Mouse (Mus musculus): ENCODE results near the gene Gm27029. TPM values are rescaled to one million over a fixed set of nuclear protein-coding genes. Genes with fewer than 3 reads are reported as not detected.

Gene Gm27029
- polyA plus RNA-seq, 1 experiment: 0.49 TPM

GRCm38 (mm10) chr11:101436916-101437315 is 12.3 kb upstream of the Gm27029 start:
- no peak overlapping the region for H3K27ac ChIP-seq (ENCODE audit: control insufficient read depth, insufficient read depth, low read length)
- peaks cover 10% of the 10 kb centered on the region for H3K36me3 ChIP-seq (ENCODE audit: control insufficient read depth, insufficient read depth, low read length)
- TF ChIP-seq CTCF (IDR thresholded peaks at IDR 0.05; ENCODE audit: borderline replicate concordance, control insufficient read depth, extremely low read depth, insufficient read depth, low read length, poor library complexity) (no peak), POLR2A (IDR thresholded peaks at IDR 0.05; ENCODE audit: control insufficient read depth, extremely low read depth, insufficient read depth, low read length, poor library complexity) (no peak)
- peaks cover 2% of the 10 kb centered on the region; the same call in 1 of the 2 replicates for H3K4me1 ChIP-seq (replicated peaks; ENCODE audit: control insufficient read depth, insufficient read depth, low read length)
- no peaks in the 10 kb centered on the region for H3K27me3 ChIP-seq (ENCODE audit: control insufficient read depth, insufficient read depth, low read length)
- 95% methylated on average over 4 of the region's 4 CpGs for WGBS
- no peak for DNase-seq
- no peak overlapping the region for H3K4me3 ChIP-seq (ENCODE audit: control insufficient read depth, insufficient read depth, low read length)

DNA sequence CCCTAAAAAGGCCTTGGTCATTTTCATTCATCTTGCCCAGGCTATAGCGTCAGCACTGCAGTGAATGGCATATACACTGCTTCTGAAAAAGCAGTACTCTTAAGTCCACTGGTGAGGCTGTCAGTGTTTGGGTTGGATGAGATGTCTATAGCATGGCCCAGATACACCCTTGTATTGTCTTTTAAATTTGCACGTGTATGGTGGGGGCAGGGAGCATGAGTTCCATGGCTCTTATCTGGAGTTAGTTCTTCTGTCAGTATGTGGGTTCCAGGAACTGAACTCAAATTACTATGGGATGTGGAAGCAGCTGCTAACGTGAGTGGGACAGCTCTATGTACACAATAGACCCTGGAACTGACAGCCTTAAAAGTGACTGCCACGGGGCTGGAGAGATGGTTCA is 11.2 kb upstream of the Gm27029 start:
- Histone ChIP-seq H3K4me3 (ENCODE audit: control insufficient read depth, insufficient read depth, low read length) (no peak overlapping the region), H3K36me3 (ENCODE audit: control insufficient read depth, insufficient read depth, low read length) (peaks cover 15% of the 10 kb centered on the region), H3K27me3 (ENCODE audit: control insufficient read depth, insufficient read depth, low read length) (no peaks in the 10 kb centered on the region), H3K4me1 (replicated peaks; ENCODE audit: control insufficient read depth, insufficient read depth, low read length) (peaks cover 2% of the 10 kb centered on the region; the same call in 1 of the 2 replicates), H3K27ac (ENCODE audit: control insufficient read depth, insufficient read depth, low read length) (no peak overlapping the region)
- TF ChIP-seq POLR2A (IDR thresholded peaks at IDR 0.05; ENCODE audit: control insufficient read depth, extremely low read depth, insufficient read depth, low read length, poor library complexity): no peak
- no peak for TF ChIP-seq CTCF (IDR thresholded peaks at IDR 0.05; ENCODE audit: borderline replicate concordance, control insufficient read depth, extremely low read depth, insufficient read depth, low read length, poor library complexity)
- WGBS: 94% methylated on average over 4 of the region's 4 CpGs
- no peak for DNase-seq

DNA sequence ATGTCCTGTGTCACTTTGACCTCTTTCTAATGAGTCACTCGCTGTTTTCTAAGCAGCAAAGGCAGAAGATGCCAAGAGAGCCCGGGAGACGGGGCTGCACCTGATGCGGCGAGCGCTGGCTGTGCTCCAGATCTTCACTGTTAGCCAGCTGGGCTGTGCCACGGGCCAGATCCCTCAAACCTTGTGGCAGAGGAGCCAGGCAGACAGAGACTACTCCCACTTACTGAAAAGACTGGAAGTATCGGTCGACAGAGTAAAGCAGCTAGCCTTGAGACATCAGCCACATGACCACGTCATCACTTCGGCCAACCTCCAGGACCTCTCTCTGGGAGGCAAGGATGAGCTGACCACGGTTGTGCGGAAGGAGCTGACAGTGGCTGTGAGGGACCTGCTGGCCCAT is 8.8 kb upstream of the Gm27029 start:
- 95% methylated on average over 13 of the region's 13 CpGs for WGBS
- H3K4me3 ChIP-seq (ENCODE audit: control insufficient read depth, insufficient read depth, low read length): no peak overlapping the region
- H3K27ac ChIP-seq (ENCODE audit: control insufficient read depth, insufficient read depth, low read length): no peak overlapping the region
- peaks cover 2% of the 10 kb centered on the region; the same call in 1 of the 2 replicates for H3K4me1 ChIP-seq (replicated peaks; ENCODE audit: control insufficient read depth, insufficient read depth, low read length)
- H3K27me3 ChIP-seq (ENCODE audit: control insufficient read depth, insufficient read depth, low read length): no peaks in the 10 kb centered on the region
- H3K36me3 ChIP-seq (ENCODE audit: control insufficient read depth, insufficient read depth, low read length): peaks cover 20% of the 10 kb centered on the region
- DNase-seq: no peak
- no peak for TF ChIP-seq POLR2A (IDR thresholded peaks at IDR 0.05; ENCODE audit: control insufficient read depth, extremely low read depth, insufficient read depth, low read length, poor library complexity)
- TF ChIP-seq CTCF (IDR thresholded peaks at IDR 0.05; ENCODE audit: borderline replicate concordance, control insufficient read depth, extremely low read depth, insufficient read depth, low read length, poor library complexity): no peak

GRCm38 (mm10) chr11:101431327-101431726 is 6.7 kb upstream of the Gm27029 start:
- H3K4me1 ChIP-seq (replicated peaks; ENCODE audit: control insufficient read depth, insufficient read depth, low read length): peaks cover 2% of the 10 kb centered on the region; the same call in 1 of the 2 replicates
- H3K4me3 ChIP-seq (ENCODE audit: control insufficient read depth, insufficient read depth, low read length): no peak overlapping the region
- no peak for TF ChIP-seq CTCF (IDR thresholded peaks at IDR 0.05; ENCODE audit: borderline replicate concordance, control insufficient read depth, extremely low read depth, insufficient read depth, low read length, poor library complexity)
- H3K27ac ChIP-seq (ENCODE audit: control insufficient read depth, insufficient read depth, low read length): no peak overlapping the region
- DNase-seq: no peak
- 95% methylated on average over 9 of the region's 9 CpGs for WGBS
- no peaks in the 10 kb centered on the region for H3K27me3 ChIP-seq (ENCODE audit: control insufficient read depth, insufficient read depth, low read length)
- H3K36me3 ChIP-seq (ENCODE audit: control insufficient read depth, insufficient read depth, low read length): peaks cover 20% of the 10 kb centered on the region

DNA sequence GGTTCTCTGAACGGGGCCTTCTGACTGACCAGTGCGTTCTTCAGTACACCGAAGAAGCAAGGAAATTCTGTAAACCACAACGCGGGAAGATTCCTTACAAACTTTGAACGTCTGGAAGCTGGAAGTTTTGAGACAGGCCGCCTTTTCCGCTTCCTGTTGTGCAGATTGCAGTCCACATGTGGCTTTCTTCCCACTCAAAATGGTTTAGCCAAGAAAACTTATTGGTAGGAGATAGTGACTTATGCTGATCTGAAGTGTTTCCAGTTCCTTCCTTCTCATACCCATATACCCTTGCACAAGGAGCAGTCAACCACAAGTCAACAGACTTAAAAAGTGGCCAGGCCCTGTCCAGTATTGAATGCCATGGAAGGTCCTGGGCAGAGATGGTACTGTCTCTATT is 1.6 kb upstream of the Gm27029 start:
- TF ChIP-seq POLR2A (IDR thresholded peaks at IDR 0.05; ENCODE audit: control insufficient read depth, extremely low read depth, insufficient read depth, low read length, poor library complexity) (no peak), CTCF (IDR thresholded peaks at IDR 0.05; ENCODE audit: borderline replicate concordance, control insufficient read depth, extremely low read depth, insufficient read depth, low read length, poor library complexity) (no peak)
- H3K4me3 ChIP-seq (ENCODE audit: control insufficient read depth, insufficient read depth, low read length): no peak overlapping the region
- DNase-seq: no peak
- no peaks in the 10 kb centered on the region for H3K27me3 ChIP-seq (ENCODE audit: control insufficient read depth, insufficient read depth, low read length)
- peaks cover 11% of the 10 kb centered on the region for H3K4me1 ChIP-seq (replicated peaks; ENCODE audit: control insufficient read depth, insufficient read depth, low read length)
- WGBS: 75% methylated on average over 8 of the region's 8 CpGs
- H3K36me3 ChIP-seq (ENCODE audit: control insufficient read depth, insufficient read depth, low read length): peaks cover 5% of the 10 kb centered on the region; the same call in 1 of the 2 replicates
- H3K27ac ChIP-seq (ENCODE audit: control insufficient read depth, insufficient read depth, low read length): no peak overlapping the region

DNA sequence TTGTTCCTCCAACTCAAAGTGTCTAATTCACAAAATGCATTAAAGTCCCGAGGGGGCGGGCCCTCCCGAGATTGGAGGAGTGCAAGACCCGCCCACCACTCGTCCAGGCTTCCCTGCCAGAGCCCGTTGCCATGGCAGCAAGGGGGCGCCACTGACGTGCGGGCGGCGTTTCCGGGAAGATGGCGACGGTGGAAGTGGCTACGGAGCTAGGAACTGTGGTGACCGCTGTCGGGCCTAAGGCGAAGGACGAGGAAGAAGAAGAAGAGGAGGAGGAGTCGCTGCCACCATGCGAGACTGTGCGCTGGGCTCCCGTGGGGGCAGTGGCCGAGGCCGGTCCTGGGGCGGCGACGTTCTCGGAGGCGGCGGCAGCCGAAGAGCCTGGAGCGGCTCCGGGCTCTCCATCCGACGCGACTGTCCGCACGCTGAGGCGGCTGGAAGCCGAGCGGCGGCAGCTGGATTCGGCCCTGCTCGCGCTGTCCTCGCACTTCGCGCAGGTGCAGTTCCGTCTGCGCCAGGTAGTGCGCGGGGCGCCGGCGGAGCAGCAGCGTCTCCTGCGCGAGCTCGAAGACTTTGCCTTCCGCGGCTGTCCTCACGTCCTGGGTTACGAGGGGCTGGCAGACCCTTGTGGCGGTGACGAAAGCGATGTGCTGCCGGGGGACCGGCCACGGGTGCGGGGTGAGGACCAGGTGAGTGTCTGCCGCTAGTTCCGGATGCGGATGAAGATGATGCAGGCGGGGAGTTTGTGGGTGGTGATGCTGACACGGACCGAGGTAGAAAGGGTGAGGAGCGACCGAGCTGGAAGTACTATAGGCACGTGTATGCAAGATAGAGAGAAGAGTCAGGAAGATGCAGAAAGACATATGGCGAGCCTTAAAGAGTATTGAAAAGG is 573 bp upstream of the Gm27029 start, which contains the start of the genes Rundc1 and Ptges3l:
Gene Rundc1, plus strand, starts transcription at position 161 of the 889 bp plus-strand sequence.
Gene Ptges3l, minus strand, starts transcription at position 409 of the 889 bp plus-strand sequence.
- Histone ChIP-seq H3K27me3 (ENCODE audit: control insufficient read depth, insufficient read depth, low read length) (no peaks in the 10 kb centered on the region), H3K4me3 (ENCODE audit: control insufficient read depth, insufficient read depth, low read length) (peak within 1 kb of the TSS; percentile 95), H3K27ac (ENCODE audit: control insufficient read depth, insufficient read depth, low read length) (no peak within 1 kb of the TSS; the same call in 1 of the 2 replicates), H3K4me1 (replicated peaks; ENCODE audit: control insufficient read depth, insufficient read depth, low read length) (peaks cover 11% of the 10 kb centered on the region), H3K36me3 (ENCODE audit: control insufficient read depth, insufficient read depth, low read length) (peaks cover 5% of the 10 kb centered on the region; the same call in 1 of the 2 replicates)
- peak; percentile 63; the same call in 1 of the 2 replicates for TF ChIP-seq CTCF (IDR thresholded peaks at IDR 0.05; ENCODE audit: borderline replicate concordance, control insufficient read depth, extremely low read depth, insufficient read depth, low read length, poor library complexity)
- TF ChIP-seq POLR2A (IDR thresholded peaks at IDR 0.05; ENCODE audit: control insufficient read depth, extremely low read depth, insufficient read depth, low read length, poor library complexity): peak; percentile 59; the same call in 1 of the 2 replicates
- peak; percentile 99 for DNase-seq
- under 1% methylated on average over 74 of the region's 81 CpGs for WGBS
